Mouse (Mus musculus) megakaryocyte, embryonic 14.5 days (primary cell): ENCODE results near the gene Fbxw20.

Source experiments
- FLI1 ChIP-seq: IDR thresholded peaks from 2 replicates; pipeline ENCODE4 v1.6.1; 2012; ENCODE audit warnings: low read length, inconsistent platforms, mixed read lengths
- GATA1 ChIP-seq: IDR thresholded peaks from 3 replicates; pipeline ENCODE4 v1.6.1; 2012; ENCODE audit warnings: mixed read lengths, low read length, inconsistent platforms, borderline replicate concordance

- TF ChIP-seq FLI1 = no peak
- TF ChIP-seq GATA1 = no peak
Measured at GRCm38 (mm10) chr9:109177208-109177607, 57.3 kb downstream of the Fbxw20 start.
